In genomic region chr8:8994596-8995189, GRCm38 (mm10) we compare ENCODE assay signal across 8 mouse cellular contexts.
DNase-seq lines count a peak whose midpoint lies in the region; ATAC-seq and TF ChIP-seq lines count a peak whose summit lies in the region.

No protein-coding gene starts in this region.

- H3K36me3 ChIP-seq in forebrain, embryonic 15.5 days: no peaks in the 10 kb centered on the region
- H3K36me3 ChIP-seq in lung, postnatal 0 days (ENCODE audit: insufficient read depth, low read length): no peaks in the 10 kb centered on the region

- intact Hi-C loops in left cerebral cortex, adult 2 months (cut with DNase I): loop anchor here (5.0 to 10.0 kb wide), 3 partner anchors 178 to 760 kb away; no protein-coding TSS in a partner anchor
- intact Hi-C loops in heart, postnatal 25 days (cut with DNase I): loop anchor here (2.0 to 10.0 kb wide), 5 partner anchors 77 to 510 kb away; no protein-coding TSS in a partner anchor

- peak overlapping the region; percentile 55 for H3K9ac ChIP-seq in forebrain, embryonic 15.5 days (replicated peaks)
- peak overlapping the region; percentile 19; the same call in 1 of the 2 replicates for H3K9ac ChIP-seq in lung, postnatal 0 days (replicated peaks; ENCODE audit: low read depth)

- H3K4me1 ChIP-seq in forebrain, embryonic 15.5 days: peaks cover 26% of the 10 kb centered on the region
- peaks cover 14% of the 10 kb centered on the region; the same call in 1 of the 2 replicates for H3K4me1 ChIP-seq in lung, postnatal 0 days (ENCODE audit: insufficient read depth, low read depth, low read length)

- peak in 1 of 2 experiments; percentile 29 for DNase-seq in left cerebral cortex, adult 2 months (ENCODE audit: extremely low spot score in 1 of 2, low spot score in 2 of 2)
- DNase-seq in left cerebral cortex, adult 8-10 months (ENCODE audit: low spot score in 2 of 2): no peak
- peak; percentile 73 for DNase-seq in heart, postnatal 25 days (ENCODE audit: low spot score)
- peak; percentile 75 to 80 for DNase-seq in kidney, postnatal 36 days
- peak; percentile 87 for DNase-seq in lung, postnatal 0 days (ENCODE audit: low spot score)
- DNase-seq in retina, embryonic 14.5 days (ENCODE audit: low spot score): peak; percentile 56
- DNase-seq in layer of hippocampus, adult 18-20 months (ENCODE audit: low spot score in 2 of 2): no peak

- H3K4me2 ChIP-seq in forebrain, embryonic 15.5 days (replicated peaks): peak overlapping the region; percentile 75
- H3K4me2 ChIP-seq in lung, postnatal 0 days (replicated peaks; ENCODE audit: low read depth, low read length): peak overlapping the region; percentile 47

- TF ChIP-seq CTCF in left cerebral cortex, adult 2 months (IDR thresholded peaks at IDR 0.05): no peak
- no peak for TF ChIP-seq CTCF in lung, postnatal 0 days (IDR thresholded peaks at IDR 0.05)

- H3K27me3 ChIP-seq in forebrain, embryonic 15.5 days: no peaks in the 10 kb centered on the region
- no peaks in the 10 kb centered on the region for H3K27me3 ChIP-seq in lung, postnatal 0 days (replicated peaks; ENCODE audit: insufficient read depth, low read length)

- peak; percentile 97 for TF ChIP-seq EP300 in lung, postnatal 0 days (IDR thresholded peaks at IDR 0.05)

- peak; percentile 71 for ATAC-seq in forebrain, embryonic 15.5 days (replicated peaks)
- ATAC-seq in lung, postnatal 0 days: peak; percentile 96

- H3K4me3 ChIP-seq in left cerebral cortex, adult 2 months: peak overlapping the region; percentile 22
- peak overlapping the region; percentile 40 for H3K4me3 ChIP-seq in forebrain, embryonic 15.5 days
- H3K4me3 ChIP-seq in lung, postnatal 0 days (ENCODE audit: low read depth, low read length): peak overlapping the region; percentile 21

- H3K27ac ChIP-seq in left cerebral cortex, adult 2 months: peak overlapping the region; percentile 44
- H3K27ac ChIP-seq in forebrain, embryonic 15.5 days (replicated peaks): peak overlapping the region; percentile 53
- H3K27ac ChIP-seq in lung, postnatal 0 days (ENCODE audit: low read length): peak overlapping the region; percentile 57

- no peaks in the 10 kb centered on the region for H3K9me3 ChIP-seq in forebrain, embryonic 15.5 days
- H3K9me3 ChIP-seq in lung, postnatal 0 days (ENCODE audit: low read length): no peaks in the 10 kb centered on the region

- WGBS in forebrain, embryonic 15.5 days: under 1% methylated on average over 17 of the region's 17 CpGs
- 8% methylated on average over 17 of the region's 17 CpGs for WGBS in lung, postnatal 0 days

Comparison
In these comparisons a context has a peak if more than half of its experiments do, and no peak if none do; other contexts are left out.
1. DNase-seq: peak in heart, postnatal 25 days (single experiment), kidney, postnatal 36 days (2 of 2), lung, postnatal 0 days (single experiment) and retina, embryonic 14.5 days (single experiment); none in left cerebral cortex, adult 8-10 months (0 of 2) and layer of hippocampus, adult 18-20 months (0 of 2).
2. Peak in every context shown above with its lines, with median percentiles within 50 percentile points of each other: H3K27ac ChIP-seq and H3K4me3 ChIP-seq.